In the genomic region with DNA sequence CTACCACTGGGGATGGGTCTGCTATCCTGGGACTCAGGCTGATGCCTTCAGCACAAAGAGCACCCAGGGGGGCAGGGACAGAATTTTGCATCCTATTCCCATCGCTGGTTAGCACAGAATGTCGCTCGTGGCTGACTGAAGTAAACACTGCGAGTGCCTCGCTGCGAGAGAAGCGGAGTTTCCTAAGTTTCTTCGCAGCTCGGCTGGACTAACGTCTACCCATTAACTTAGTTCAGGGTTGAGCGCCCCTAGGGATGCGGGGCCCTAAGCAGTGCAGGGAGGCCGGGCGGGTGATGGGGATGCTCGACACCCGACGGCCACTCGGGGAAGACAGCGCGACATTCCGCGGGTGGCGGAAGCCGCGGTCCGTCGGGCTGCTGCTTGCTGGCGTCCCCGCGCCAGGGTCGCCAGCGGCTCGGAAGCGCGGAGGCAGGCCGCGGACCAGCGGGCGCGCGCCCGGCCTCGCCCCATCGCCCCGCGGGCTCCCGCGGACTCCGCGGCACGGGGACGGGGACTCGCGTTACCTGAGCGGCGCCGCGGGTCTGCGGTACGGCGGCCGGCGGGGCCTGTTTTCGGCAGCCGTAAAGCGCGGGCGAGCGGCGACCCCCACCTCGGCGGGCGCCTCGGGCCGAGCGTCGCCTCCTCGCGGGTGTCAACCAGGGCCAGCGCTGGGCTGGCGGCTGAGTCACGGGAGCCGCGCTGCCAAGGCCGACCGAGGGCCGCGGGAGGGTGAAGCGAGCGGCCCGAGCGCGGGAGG, we compare ENCODE assay signal across 8 mouse cellular contexts. TPM values are rescaled to one million over a fixed set of nuclear protein-coding genes. Genes with fewer than 3 reads are reported as not detected.
A peak's percentile ranks its signal among the peaks of the same experiment; 100 is the strongest.
DNase-seq lines count a peak whose midpoint lies in the region; ATAC-seq lines count a peak whose summit lies in the region.

TSS of gene Naaladl2 (minus strand) at position 707 of the 757 bp plus-strand sequence.

- intact Hi-C loops in left cerebral cortex, postnatal 36 days (cut with DNase I), result loop anchor here (5.0 kb wide), 1 partner anchor 859 kb away; no protein-coding TSS in a partner anchor

- H3K27ac ChIP-seq in intestine, embryonic 16.5 days (ENCODE audit: low read length), result peak within 1 kb of the TSS; percentile 61
- H3K27ac ChIP-seq in midbrain, embryonic 11.5 days (ENCODE audit: low read depth, low read length), result peak within 1 kb of the TSS; percentile 30; the same call in 1 of the 2 replicates
- peak within 1 kb of the TSS; percentile 36; the same call in 1 of the 2 replicates for H3K27ac ChIP-seq in stomach, embryonic 15.5 days

- no peaks in the 10 kb centered on the region for H3K4me1 ChIP-seq in intestine, embryonic 16.5 days (ENCODE audit: control insufficient read depth, insufficient read depth, low read length)
- peaks cover 2% of the 10 kb centered on the region; the same call in 1 of the 2 replicates for H3K4me1 ChIP-seq in midbrain, embryonic 11.5 days (ENCODE audit: control insufficient read depth, insufficient read depth, low read length)
- no peaks in the 10 kb centered on the region for H3K4me1 ChIP-seq in stomach, embryonic 15.5 days

- peak; percentile 93 for ATAC-seq in intestine, embryonic 16.5 days
- peak; percentile 94 for ATAC-seq in midbrain, embryonic 11.5 days (ENCODE audit: low FRiP score)
- peak; percentile 87 for ATAC-seq in stomach, embryonic 15.5 days (ENCODE audit: insufficient read depth, low FRiP score, low read depth)

- no peaks in the 10 kb centered on the region for H3K36me3 ChIP-seq in intestine, embryonic 16.5 days (ENCODE audit: control insufficient read depth, insufficient read depth, low read length)
- H3K36me3 ChIP-seq in midbrain, embryonic 11.5 days (ENCODE audit: control insufficient read depth, insufficient read depth, low read length), result no peaks in the 10 kb centered on the region
- H3K36me3 ChIP-seq in stomach, embryonic 15.5 days, result no peaks in the 10 kb centered on the region

- peak within 1 kb of the TSS; percentile 76 for H3K9ac ChIP-seq in intestine, embryonic 16.5 days (ENCODE audit: low read depth, low read length)
- peak within 1 kb of the TSS; percentile 83 for H3K9ac ChIP-seq in midbrain, embryonic 11.5 days (ENCODE audit: low read length)
- H3K9ac ChIP-seq in stomach, embryonic 15.5 days, result peak within 1 kb of the TSS; percentile 50

- H3K9me3 ChIP-seq in intestine, embryonic 16.5 days (ENCODE audit: control insufficient read depth, low read length), result no peaks in the 10 kb centered on the region
- no peaks in the 10 kb centered on the region for H3K9me3 ChIP-seq in midbrain, embryonic 11.5 days (ENCODE audit: control insufficient read depth, low read length)
- H3K9me3 ChIP-seq in stomach, embryonic 15.5 days, result no peaks in the 10 kb centered on the region

- H3K27me3 ChIP-seq in intestine, embryonic 16.5 days (replicated peaks; ENCODE audit: control insufficient read depth, insufficient read depth, low read length), result no peaks in the 10 kb centered on the region
- peaks cover 3% of the 10 kb centered on the region; the same call in 1 of the 2 replicates for H3K27me3 ChIP-seq in midbrain, embryonic 11.5 days (ENCODE audit: control insufficient read depth, insufficient read depth, low read length)
- H3K27me3 ChIP-seq in stomach, embryonic 15.5 days (replicated peaks), result no peaks in the 10 kb centered on the region

- peak within 1 kb of the TSS; percentile 80 for H3K4me2 ChIP-seq in intestine, embryonic 16.5 days (ENCODE audit: low read depth, low read length)
- peak within 1 kb of the TSS; percentile 68 for H3K4me2 ChIP-seq in midbrain, embryonic 11.5 days
- H3K4me2 ChIP-seq in stomach, embryonic 15.5 days, result peak within 1 kb of the TSS; percentile 72

- peak; percentile 78 for DNase-seq in adrenal gland, postnatal 14 days
- peak; percentile 74 for DNase-seq in embryo, embryonic 10.5 days (ENCODE audit: low spot score)
- peak; percentile 53 for DNase-seq in gastrocnemius, postnatal 25 days
- peak; percentile 73 to 82 for DNase-seq in left cerebral cortex, postnatal 36 days (ENCODE audit: low spot score in 2 of 2)
- peak; percentile 96 for DNase-seq in midbrain, embryonic 11.5 days (ENCODE audit: low spot score, missing footprints)
- no peak for DNase-seq in spleen, postnatal 4 days (ENCODE audit: low spot score in 2 of 2)

- H3K4me3 ChIP-seq in intestine, embryonic 16.5 days (ENCODE audit: low read length), result peak within 1 kb of the TSS; percentile 66
- H3K4me3 ChIP-seq in midbrain, embryonic 11.5 days (ENCODE audit: low read depth, low read length), result peak within 1 kb of the TSS; percentile 61
- peak within 1 kb of the TSS; percentile 70 for H3K4me3 ChIP-seq in stomach, embryonic 15.5 days (replicated peaks)

- WGBS in intestine, embryonic 16.5 days, result under 1% methylated on average over 80 of the region's 93 CpGs
- under 1% methylated on average over 72 of the region's 93 CpGs for WGBS in midbrain, embryonic 11.5 days
- WGBS in stomach, embryonic 15.5 days, result under 1% methylated on average over 92 of the region's 93 CpGs

RNA-seq across cellular contexts. Expression of gene Naaladl2, which starts in this region (rescaled TPM):
- 3.5 and 6.3 TPM in 2 replicates for total RNA-seq in adrenal gland, postnatal 14 days (2021)
- total RNA-seq in gastrocnemius, postnatal 25 days (2021), result under 1 TPM; 0.43 to 0.78 TPM
- 3.2 and 3.3 TPM in 2 replicates for polyA plus RNA-seq in intestine, embryonic 16.5 days (2015; fragmentation: Nextera tagmentation; extraction: Ambion mirVana)
- total RNA-seq in left cerebral cortex, postnatal 36 days (2021), result 1 to 10 TPM; 3.6 to 3.8 TPM
- 0.32 and 0.68 TPM in 2 replicates for polyA plus RNA-seq in midbrain, embryonic 11.5 days (2014; fragmentation: Nextera tagmentation; extraction: Ambion mirVana)
- 5.4 and 5.7 TPM in 2 replicates for polyA plus RNA-seq in stomach, embryonic 15.5 days (2015; fragmentation: Nextera tagmentation; extraction: Ambion mirVana)

Comparison
In these comparisons a context has a peak if more than half of its experiments do, and no peak if none do; other contexts are left out.
1. Peak in DNase-seq in gastrocnemius, postnatal 25 days; RNA of the gene not detected or under 1 TPM.
2. Peak in DNase-seq, ATAC-seq, H3K4me3 ChIP-seq, H3K27ac ChIP-seq, H3K9ac ChIP-seq and H3K4me2 ChIP-seq in midbrain, embryonic 11.5 days; RNA of the gene not detected or under 1 TPM.
3. DNase-seq: peak in adrenal gland, postnatal 14 days (single experiment), embryo, embryonic 10.5 days (single experiment) and left cerebral cortex, postnatal 36 days (2 of 2); none in spleen, postnatal 4 days (0 of 2).
4. Peak in every context shown above with its lines, with median percentiles within 50 percentile points of each other: ATAC-seq, H3K27ac ChIP-seq, H3K4me2 ChIP-seq, H3K4me3 ChIP-seq and H3K9ac ChIP-seq.